Mouse (Mus musculus): ENCODE results near the gene Map4k3. TPM values are rescaled to one million over a fixed set of nuclear protein-coding genes. Genes with fewer than 3 reads are reported as not detected.
"Not testable (repeated sequence)": the region's sequence is repeated elsewhere in the genome, so short reads cannot be mapped to it uniquely, and the experiment has no call there.

Gene Map4k3
- polyA plus RNA-seq, 1 experiment from 2014 or later, result 24.1 TPM

DNA sequence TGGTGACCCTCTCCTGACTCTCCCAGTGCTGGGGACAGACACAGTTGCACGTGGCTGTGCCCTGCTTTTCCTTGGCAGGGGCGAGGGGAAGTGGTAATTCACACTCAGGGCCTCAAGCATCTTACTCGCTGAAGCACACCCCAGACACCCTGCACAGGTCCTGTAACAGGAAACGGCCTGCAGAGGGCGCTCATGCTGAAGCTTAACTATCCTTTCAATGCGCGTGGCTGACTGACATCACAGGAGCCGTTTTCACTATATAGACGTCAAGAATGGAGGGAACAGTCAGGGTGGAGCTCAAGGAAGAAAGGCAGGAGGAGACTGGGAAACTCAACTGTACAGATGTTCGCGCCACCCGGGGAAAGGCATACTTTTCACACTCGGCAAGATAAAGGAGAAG, 126.9 kb downstream of the Map4k3 start:
- WGBS, result 57% methylated on average over 13 of the region's 13 CpGs
- ATAC-seq, result no peak
- Histone ChIP-seq H3K4me1 (replicated peaks) (no peaks in the 10 kb centered on the region), H3K4me3 (replicated peaks) (no peak overlapping the region), H3K27me3 (replicated peaks) (no peaks in the 10 kb centered on the region), H3K9me3 (no peaks in the 10 kb centered on the region), H3K36me3 (peaks cover 41% of the 10 kb centered on the region), H3K4me2 (replicated peaks) (no peak overlapping the region), H3K9ac (no peak overlapping the region), H3K27ac (no peak overlapping the region)

DNA sequence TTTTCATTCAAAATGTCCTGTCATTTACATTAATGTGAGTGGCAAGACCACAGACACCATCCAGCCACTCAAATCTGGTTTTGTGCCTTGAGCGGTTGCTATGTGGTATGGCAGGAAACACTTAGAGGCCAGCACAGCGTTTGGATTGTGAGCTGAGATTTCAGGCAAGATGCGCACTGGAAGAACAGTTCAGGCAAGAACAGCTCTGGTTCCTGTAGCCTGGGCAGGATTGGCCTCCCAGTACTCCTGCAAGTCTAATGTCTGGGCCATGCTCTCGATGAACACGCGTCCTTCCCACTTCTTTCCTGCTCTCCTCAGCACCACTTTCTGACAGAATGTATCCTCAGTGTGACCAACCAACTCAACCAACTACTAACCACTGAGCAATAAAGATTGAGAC, 145.2 kb downstream of the Map4k3 start:
- Histone ChIP-seq H3K27me3 (replicated peaks) (no peaks in the 10 kb centered on the region), H3K36me3 (peaks cover 10% of the 10 kb centered on the region; the same call in 1 of the 2 replicates), H3K9ac (no peak overlapping the region), H3K4me1 (replicated peaks) (no peaks in the 10 kb centered on the region), H3K4me3 (replicated peaks) (no peak overlapping the region), H3K9me3 (no peaks in the 10 kb centered on the region), H3K27ac (no peak overlapping the region), H3K4me2 (replicated peaks) (no peak overlapping the region)
- no peak for ATAC-seq
- WGBS, result 94% methylated on average over 6 of the region's 6 CpGs

DNA sequence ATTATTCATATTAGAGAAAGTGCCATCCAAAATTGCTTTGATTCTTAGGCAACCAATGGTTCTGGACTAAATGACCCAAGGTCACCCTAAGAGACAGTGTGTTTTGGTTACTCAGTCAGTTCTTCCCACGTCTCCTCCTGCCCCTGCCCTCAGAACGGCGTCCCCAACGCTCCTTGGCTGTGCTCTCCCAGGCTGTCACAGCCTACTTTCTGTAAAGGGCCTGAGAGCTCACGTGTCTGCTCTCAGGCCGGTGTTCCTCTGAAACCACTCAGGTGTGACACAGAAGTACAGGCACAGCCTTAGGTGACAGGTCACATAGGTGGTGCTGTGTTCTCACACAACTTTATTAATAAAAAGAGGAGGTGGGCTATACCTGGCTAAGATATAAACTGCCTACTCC, 148.4 kb downstream of the Map4k3 start:
- ATAC-seq, result no peak
- Histone ChIP-seq H3K4me2 (replicated peaks) (no peak overlapping the region), H3K36me3 (peaks cover 10% of the 10 kb centered on the region; the same call in 1 of the 2 replicates), H3K9ac (no peak overlapping the region), H3K27ac (no peak overlapping the region), H3K4me1 (replicated peaks) (no peaks in the 10 kb centered on the region), H3K27me3 (replicated peaks) (no peaks in the 10 kb centered on the region), H3K9me3 (no peaks in the 10 kb centered on the region), H3K4me3 (replicated peaks) (no peak overlapping the region)
- WGBS, result 79% methylated on average over 6 of the region's 6 CpGs

DNA sequence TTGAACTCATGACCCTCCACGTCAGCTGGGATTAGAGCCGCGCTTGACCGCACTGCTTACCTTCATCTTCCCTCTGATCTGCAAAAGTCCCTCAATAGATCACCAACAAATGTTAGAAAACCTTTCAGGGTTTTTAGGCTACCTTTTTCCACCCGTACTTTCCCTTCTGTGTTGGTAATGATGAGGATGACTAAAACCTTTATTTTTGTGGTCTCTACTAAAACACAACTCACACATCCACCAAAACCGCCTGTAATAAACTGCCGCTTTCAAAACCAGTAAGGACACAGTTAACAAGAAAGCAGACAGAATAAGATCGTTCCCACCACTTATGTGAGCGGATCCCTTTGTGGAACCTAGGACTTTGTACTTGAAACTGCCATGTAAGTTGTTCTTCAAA, 149.2 kb downstream of the Map4k3 start:
- H3K27ac ChIP-seq, result no peak overlapping the region
- H3K9me3 ChIP-seq, result no peaks in the 10 kb centered on the region
- no peak for ATAC-seq
- no peak overlapping the region for H3K4me2 ChIP-seq (replicated peaks)
- no peaks in the 10 kb centered on the region for H3K27me3 ChIP-seq (replicated peaks)
- H3K4me3 ChIP-seq (replicated peaks), result no peak overlapping the region
- H3K36me3 ChIP-seq, result peaks cover 7% of the 10 kb centered on the region; the same call in 1 of the 2 replicates
- H3K4me1 ChIP-seq (replicated peaks), result no peaks in the 10 kb centered on the region
- H3K9ac ChIP-seq, result no peak overlapping the region
- WGBS, result 89% methylated on average over 9 of the region's 9 CpGs

DNA sequence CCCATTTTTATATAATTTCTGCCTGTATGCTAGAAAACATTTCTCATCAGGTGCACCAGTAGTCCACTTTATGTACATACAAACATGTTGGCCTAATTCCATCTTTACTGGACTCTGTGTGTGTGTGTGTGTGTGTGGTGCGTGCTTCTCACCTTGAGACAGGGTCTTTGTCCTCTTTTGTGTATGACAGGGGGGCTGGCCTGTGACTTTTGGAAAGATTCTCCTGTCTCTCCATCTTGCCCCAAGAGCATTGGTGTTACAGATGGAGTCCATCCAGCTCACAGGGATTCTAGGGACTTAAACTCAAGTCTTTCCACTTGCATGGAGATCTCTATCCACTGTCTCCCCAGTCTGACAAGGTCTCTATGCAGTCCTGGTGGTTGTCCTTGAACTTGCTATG, 150.2 kb downstream of the Map4k3 start:
- Histone ChIP-seq H3K36me3 (peaks cover 5% of the 10 kb centered on the region; the same call in 1 of the 2 replicates), H3K9me3 (no peaks in the 10 kb centered on the region), H3K27me3 (replicated peaks) (no peaks in the 10 kb centered on the region), H3K4me1 (replicated peaks) (no peaks in the 10 kb centered on the region), H3K9ac (no peak overlapping the region), H3K27ac (no peak overlapping the region), H3K4me2 (replicated peaks) (no peak overlapping the region), H3K4me3 (replicated peaks) (no peak overlapping the region)
- WGBS, result 92% methylated on average over 1 of the region's 1 CpGs
- no peak for ATAC-seq

DNA sequence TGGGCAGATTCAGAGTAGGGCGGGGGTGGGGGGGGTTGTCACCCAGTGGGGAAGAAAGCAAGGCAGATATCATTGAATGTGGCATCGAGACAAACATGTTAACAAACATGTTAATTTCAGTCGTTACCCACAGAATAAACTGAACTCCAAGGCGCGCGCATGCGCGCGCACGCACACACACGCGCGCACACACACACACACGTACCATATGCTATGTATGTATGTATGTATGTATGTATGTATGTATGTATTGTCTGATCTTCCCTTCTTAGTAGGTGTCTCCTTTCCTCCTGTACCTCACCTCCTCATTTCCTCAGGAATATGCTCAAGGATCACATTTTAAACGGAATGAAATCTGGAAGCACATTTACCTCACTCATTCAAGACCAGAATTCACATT, 150.6 kb downstream of the Map4k3 start, which contains the start of gene Cdkl4:
Gene Cdkl4, minus strand, starts transcription at position 175 of the 400 bp plus-strand sequence.
- Histone ChIP-seq H3K9ac (peak within 1 kb of the TSS; percentile 34), H3K4me1 (replicated peaks) (no peaks in the 10 kb centered on the region), H3K4me3 (replicated peaks) (peak within 1 kb of the TSS; percentile 38), H3K9me3 (no peaks in the 10 kb centered on the region), H3K27ac (no peak within 1 kb of the TSS), H3K4me2 (replicated peaks) (peak within 1 kb of the TSS; percentile 95), H3K27me3 (replicated peaks) (no peaks in the 10 kb centered on the region), H3K36me3 (peaks cover 3% of the 10 kb centered on the region; the same call in 1 of the 2 replicates)
- WGBS, result 70% methylated on average over 15 of the region's 15 CpGs
- 0 out of 2 replicates have a peak, but pooled peaks have one; percentile 26 for ATAC-seq

DNA sequence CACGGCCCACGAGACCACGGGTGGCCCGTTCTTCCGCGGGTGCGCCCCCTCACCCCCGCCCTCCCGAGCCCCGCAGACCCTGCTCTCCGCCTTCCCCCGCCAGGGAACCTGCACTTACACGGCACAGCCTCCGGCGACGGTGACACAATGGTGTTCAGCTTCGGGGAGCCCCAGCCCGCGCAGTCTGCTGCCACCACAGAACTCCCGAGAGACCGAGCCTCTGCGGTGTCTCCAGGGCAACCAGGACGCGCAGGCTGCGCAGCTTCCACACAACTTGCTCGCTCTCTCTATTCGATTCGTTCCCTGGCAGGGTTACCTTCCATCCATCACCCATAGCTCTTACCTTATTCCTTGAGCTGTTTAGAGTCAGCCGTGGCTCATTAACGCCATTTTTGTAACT, 151.1 kb downstream of the Map4k3 start:
- 1% methylated on average over 30 of the region's 30 CpGs for WGBS

DNA sequence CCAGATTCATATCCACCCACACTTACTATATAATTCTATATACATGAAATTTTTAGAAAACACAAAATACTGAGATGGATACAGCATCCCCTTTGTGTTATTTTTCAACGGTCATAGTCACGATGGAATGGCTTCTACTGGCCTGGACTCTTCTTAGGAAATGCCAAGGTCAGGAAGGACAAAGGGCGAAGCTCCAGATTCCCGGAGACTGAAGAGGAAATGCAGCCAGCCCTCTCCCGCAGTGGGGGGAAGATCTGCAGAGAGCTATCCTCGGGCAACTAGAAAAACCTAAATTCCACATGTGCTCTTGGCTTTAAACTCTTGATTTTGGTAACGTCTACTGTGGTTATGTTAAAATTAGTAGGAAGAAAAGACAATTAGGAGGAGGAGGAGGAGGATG, 153.3 kb downstream of the Map4k3 start:
- no peak overlapping the region for H3K9ac ChIP-seq
- no peak overlapping the region for H3K27ac ChIP-seq
- WGBS, result 73% methylated on average over 7 of the region's 7 CpGs
- H3K27me3 ChIP-seq (replicated peaks), result no peaks in the 10 kb centered on the region
- no peak for ATAC-seq
- no peaks in the 10 kb centered on the region for H3K9me3 ChIP-seq
- H3K4me2 ChIP-seq (replicated peaks), result no peak overlapping the region
- peaks cover 3% of the 10 kb centered on the region; the same call in 1 of the 2 replicates for H3K36me3 ChIP-seq
- H3K4me1 ChIP-seq (replicated peaks), result no peaks in the 10 kb centered on the region
- H3K4me3 ChIP-seq (replicated peaks), result no peak overlapping the region

More for the DNA sequence above, 151.1 kb downstream of the Map4k3 start:
- H3K4me2 ChIP-seq (replicated peaks), result peak overlapping the region; percentile 95
- peak overlapping the region; percentile 38 for H3K4me3 ChIP-seq (replicated peaks)
- no peaks in the 10 kb centered on the region for H3K27me3 ChIP-seq (replicated peaks)
- no peaks in the 10 kb centered on the region for H3K9me3 ChIP-seq
- ATAC-seq, result peak; percentile 93
- peaks cover 3% of the 10 kb centered on the region; the same call in 1 of the 2 replicates for H3K36me3 ChIP-seq
- H3K27ac ChIP-seq, result no peak overlapping the region
- peak overlapping the region; percentile 34 for H3K9ac ChIP-seq
- H3K4me1 ChIP-seq (replicated peaks), result no peaks in the 10 kb centered on the region

DNA sequence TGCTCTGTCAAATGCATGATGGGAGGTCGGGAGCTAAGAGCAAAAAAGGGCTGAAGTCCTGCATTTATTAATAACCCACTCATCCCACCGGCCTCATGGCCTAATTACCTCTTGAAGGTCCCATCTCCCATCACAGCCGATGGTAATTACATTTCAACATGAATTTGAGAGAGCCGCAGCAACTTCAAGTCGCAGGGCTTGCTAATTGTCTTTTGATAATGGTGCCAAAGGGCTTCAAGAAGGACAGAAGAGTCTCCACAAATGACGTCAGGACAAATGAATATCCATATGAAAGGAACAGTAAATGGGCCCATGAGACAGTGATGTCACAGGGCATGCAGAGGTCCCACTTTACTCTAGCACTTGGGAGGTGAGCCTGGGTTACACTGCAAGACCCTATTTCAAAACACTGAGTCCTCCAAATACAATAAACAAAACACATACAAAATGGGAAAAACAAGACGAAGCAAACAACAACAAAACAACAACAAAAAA, 153.8 kb downstream of the Map4k3 start:
- no peak overlapping the region for H3K9ac ChIP-seq
- H3K4me1 ChIP-seq (replicated peaks), result no peaks in the 10 kb centered on the region
- H3K27ac ChIP-seq, result no peak overlapping the region
- H3K4me2 ChIP-seq (replicated peaks), result no peak overlapping the region
- H3K4me3 ChIP-seq (replicated peaks), result no peak overlapping the region
- ATAC-seq, result no peak
- H3K36me3 ChIP-seq, result no peaks in the 10 kb centered on the region; the same call in 1 of the 2 replicates
- H3K27me3 ChIP-seq (replicated peaks), result no peaks in the 10 kb centered on the region
- 77% methylated on average over 7 of the region's 7 CpGs for WGBS
- no peaks in the 10 kb centered on the region for H3K9me3 ChIP-seq

DNA sequence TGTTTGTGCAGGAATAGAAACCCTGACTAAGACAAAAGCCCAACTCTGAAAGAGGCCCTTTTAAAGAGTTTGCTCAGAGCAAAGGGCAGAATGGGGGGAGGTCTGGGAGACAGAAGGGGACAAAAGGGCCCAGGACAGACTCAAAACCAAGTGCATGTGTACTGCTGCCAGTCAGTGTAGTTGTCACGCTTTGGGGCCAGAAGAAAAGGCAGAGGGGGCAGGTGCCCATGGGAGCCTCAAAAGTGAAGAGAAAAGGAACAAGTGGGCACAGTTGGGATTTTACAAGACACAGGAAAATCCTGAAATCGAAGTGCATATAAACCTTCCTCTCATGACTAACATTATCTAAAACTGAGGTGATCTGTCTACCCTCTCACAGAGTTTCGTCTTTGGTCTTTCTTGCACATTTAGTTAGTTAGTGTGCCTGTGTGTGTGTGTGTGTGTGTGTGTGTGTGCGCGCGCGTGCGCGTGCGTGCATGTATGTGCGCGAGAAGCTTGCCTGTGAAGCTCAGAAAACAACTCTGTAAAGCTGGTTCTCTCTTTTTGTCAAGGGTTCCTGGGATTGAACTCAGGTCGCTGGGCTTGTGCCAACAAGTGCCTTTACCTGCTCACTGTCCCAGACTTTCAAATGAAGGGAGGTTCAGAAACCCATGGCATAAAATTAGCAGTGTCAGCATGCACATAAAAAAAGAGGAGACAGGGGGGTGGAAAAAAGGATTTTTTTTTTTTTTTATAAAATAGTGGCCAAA, 155.9 kb downstream of the Map4k3 start:
- WGBS, result 95% methylated on average over 13 of the region's 13 CpGs
- Histone ChIP-seq H3K9me3 (no peaks in the 10 kb centered on the region), H3K4me1 (replicated peaks) (no peaks in the 10 kb centered on the region), H3K27me3 (replicated peaks) (no peaks in the 10 kb centered on the region), H3K36me3 (no peaks in the 10 kb centered on the region), H3K27ac (no peak overlapping the region), H3K4me2 (replicated peaks) (no peak overlapping the region), H3K9ac (no peak overlapping the region), H3K4me3 (replicated peaks) (no peak overlapping the region)
- ATAC-seq, result no peak

DNA sequence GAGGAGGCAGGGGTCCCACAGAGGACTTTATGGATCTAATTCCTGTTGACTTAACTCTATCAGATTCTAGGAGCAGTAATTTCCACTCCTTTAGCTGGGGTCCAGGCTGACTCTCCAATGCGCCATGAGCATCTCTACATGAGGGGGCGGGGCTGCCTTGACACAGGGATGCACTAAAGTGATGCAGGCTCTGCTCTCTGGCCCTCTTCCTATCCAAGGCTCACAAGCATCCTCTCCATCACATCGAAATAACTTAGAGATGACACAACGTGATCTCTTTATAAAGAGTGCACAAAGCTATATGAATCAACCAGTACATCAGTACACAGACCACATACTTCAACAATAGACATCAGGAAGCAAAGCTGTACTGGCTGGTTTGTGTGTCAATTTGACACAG, 156.8 kb downstream of the Map4k3 start:
- Histone ChIP-seq H3K4me3 (replicated peaks) (no peak overlapping the region), H3K36me3 (no peaks in the 10 kb centered on the region), H3K27ac (no peak overlapping the region), H3K4me1 (replicated peaks) (no peaks in the 10 kb centered on the region), H3K9me3 (no peaks in the 10 kb centered on the region), H3K4me2 (replicated peaks) (no peak overlapping the region), H3K27me3 (replicated peaks) (no peaks in the 10 kb centered on the region), H3K9ac (no peak overlapping the region)
- WGBS, result 86% methylated on average over 4 of the region's 4 CpGs
- ATAC-seq, result no peak

DNA sequence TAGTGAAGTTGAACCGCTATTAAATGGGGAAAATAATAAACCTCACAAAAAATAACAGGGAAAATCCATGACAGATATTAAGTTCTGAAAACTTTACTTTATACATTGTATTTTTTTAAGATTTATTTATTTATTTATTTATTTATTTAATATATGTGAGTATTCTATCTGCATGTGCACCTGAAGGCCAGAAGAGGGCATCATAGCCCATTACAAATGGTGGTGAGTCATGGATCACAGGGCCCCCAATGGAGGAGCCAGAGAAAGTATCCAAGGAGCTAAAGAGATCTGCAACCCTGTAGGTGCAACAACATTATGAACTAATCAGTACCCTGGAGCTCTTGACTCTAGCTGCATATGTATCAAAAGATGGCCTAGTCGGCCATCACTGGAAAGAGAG, 158.6 kb downstream of the Map4k3 start:
- H3K36me3 ChIP-seq; H3K9ac ChIP-seq; ATAC-seq; H3K27me3 ChIP-seq (replicated peaks); H3K4me1 ChIP-seq (replicated peaks); H3K4me2 ChIP-seq (replicated peaks); H3K27ac ChIP-seq; H3K4me3 ChIP-seq (replicated peaks); H3K9me3 ChIP-seq: not testable (repeated sequence)
- 100% methylated on average over 2 of the region's 2 CpGs for WGBS

All from intestine, embryonic 15.5 days (tissue).